Mouse (Mus musculus): ENCODE measurements at regions not wholly inside any gene's neighbourhood (a gene's known extent, or its start where the extent isn't known, plus 50 kb on each side); places are given as distances from the start of the nearest gene placed in this dataset.

GRCm38 (mm10) chr14:25392412-25392811, 66.6 kb upstream of the Zmiz1 start:
- Histone ChIP-seq H3K27me3 (ENCODE audit: insufficient read depth, low read length) (no peaks in the 10 kb centered on the region), H3K4me1 (ENCODE audit: insufficient read depth, low read length) (no peaks in the 10 kb centered on the region), H3K4me2 (ENCODE audit: low read depth, low read length, poor library complexity, severe bottlenecking) (no peak overlapping the region), H3K9ac (replicated peaks; ENCODE audit: low read length, poor library complexity, severe bottlenecking) (no peak overlapping the region), H3K36me3 (ENCODE audit: insufficient read depth, low read length) (no peaks in the 10 kb centered on the region), H3K9me3 (ENCODE audit: low read length) (no peaks in the 10 kb centered on the region), H3K27ac (ENCODE audit: low read depth, low read length) (no peak overlapping the region), H3K4me3 (ENCODE audit: low read depth, low read length) (no peak overlapping the region)
- DNase-seq (ENCODE audit: low spot score) (no peak), ATAC-seq (ENCODE audit: low FRiP score) (no peak)
- whole genome bisulfite sequencing = 75% methylated on average over 6 of the region's 6 CpGs
- TF ChIP-seq CTCF (IDR thresholded peaks at IDR 0.05) = no peak

DNA sequence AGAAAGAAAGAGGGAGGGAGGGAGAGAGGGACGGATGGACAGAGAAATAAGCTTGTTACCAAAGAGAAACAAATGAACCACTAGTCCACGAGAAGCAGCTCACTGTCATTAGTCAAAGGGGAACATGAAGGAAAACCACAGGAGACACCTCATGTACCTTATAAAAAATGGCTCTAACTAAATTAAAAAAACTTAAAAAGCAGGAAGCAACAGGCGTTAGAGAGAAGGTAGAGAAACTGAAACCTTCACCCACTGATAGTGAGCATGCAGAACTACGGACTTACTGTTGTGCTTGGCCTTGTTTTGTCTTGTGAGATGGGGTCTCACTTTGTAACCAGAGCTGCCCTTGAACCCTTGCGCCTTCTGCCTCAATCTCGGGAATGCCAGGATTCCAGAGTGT, 66.0 kb upstream of the Zmiz1 start:
- Histone ChIP-seq H3K4me3 (ENCODE audit: low read depth, low read length) (no peak overlapping the region), H3K4me2 (ENCODE audit: low read depth, low read length, poor library complexity, severe bottlenecking) (no peak overlapping the region), H3K36me3 (ENCODE audit: insufficient read depth, low read length) (no peaks in the 10 kb centered on the region), H3K9ac (replicated peaks; ENCODE audit: low read length, poor library complexity, severe bottlenecking) (no peak overlapping the region), H3K27ac (ENCODE audit: low read depth, low read length) (no peak overlapping the region), H3K9me3 (ENCODE audit: low read length) (no peaks in the 10 kb centered on the region), H3K27me3 (ENCODE audit: insufficient read depth, low read length) (no peaks in the 10 kb centered on the region), H3K4me1 (ENCODE audit: insufficient read depth, low read length) (peaks cover 5% of the 10 kb centered on the region; the same call in 1 of the 2 replicates)
- DNase-seq (ENCODE audit: low spot score) (no peak), ATAC-seq (ENCODE audit: low FRiP score) (no peak)
- TF ChIP-seq CTCF (IDR thresholded peaks at IDR 0.05) = no peak
- WGBS = 84% methylated on average over 6 of the region's 6 CpGs

- 47% methylated on average over 6 of the region's 6 CpGs for WGBS
- H3K36me3 ChIP-seq (ENCODE audit: insufficient read depth, low read length) = no peaks in the 10 kb centered on the region
- no peaks in the 10 kb centered on the region for H3K9me3 ChIP-seq (ENCODE audit: low read length)
- H3K4me3 ChIP-seq (ENCODE audit: low read depth, low read length) = no peak overlapping the region
- H3K4me2 ChIP-seq (ENCODE audit: low read depth, low read length, poor library complexity, severe bottlenecking) = no peak overlapping the region
- H3K4me1 ChIP-seq (ENCODE audit: insufficient read depth, low read length) = peaks cover 8% of the 10 kb centered on the region; the same call in 1 of the 2 replicates
- H3K9ac ChIP-seq (replicated peaks; ENCODE audit: low read length, poor library complexity, severe bottlenecking) = no peak overlapping the region
- ATAC-seq (ENCODE audit: low FRiP score) (no peak), DNase-seq (ENCODE audit: low spot score) (no peak)
- no peak for TF ChIP-seq CTCF (IDR thresholded peaks at IDR 0.05)
- H3K27ac ChIP-seq (ENCODE audit: low read depth, low read length) = no peak overlapping the region
- H3K27me3 ChIP-seq (ENCODE audit: insufficient read depth, low read length) = no peaks in the 10 kb centered on the region
Observed at GRCm38 (mm10) chr14:25394931-25395330, 64.1 kb upstream of the Zmiz1 start.

- DNase-seq (ENCODE audit: low spot score) (no peak), ATAC-seq (ENCODE audit: low FRiP score) (no peak)
- no peak overlapping the region for H3K4me3 ChIP-seq (ENCODE audit: low read depth, low read length)
- no peak overlapping the region; the same call in 1 of the 2 replicates for H3K27ac ChIP-seq (ENCODE audit: low read depth, low read length)
- WGBS = 6% methylated on average over 9 of the region's 9 CpGs
- no peak for TF ChIP-seq CTCF (IDR thresholded peaks at IDR 0.05)
- H3K4me1 ChIP-seq (ENCODE audit: insufficient read depth, low read length) = peaks cover 8% of the 10 kb centered on the region; the same call in 1 of the 2 replicates
- no peaks in the 10 kb centered on the region for H3K36me3 ChIP-seq (ENCODE audit: insufficient read depth, low read length)
- H3K9me3 ChIP-seq (ENCODE audit: low read length) = no peaks in the 10 kb centered on the region
- H3K4me2 ChIP-seq (ENCODE audit: low read depth, low read length, poor library complexity, severe bottlenecking) = no peak overlapping the region
- H3K27me3 ChIP-seq (ENCODE audit: insufficient read depth, low read length) = no peaks in the 10 kb centered on the region
- no peak overlapping the region for H3K9ac ChIP-seq (replicated peaks; ENCODE audit: low read length, poor library complexity, severe bottlenecking)
Observed at GRCm38 (mm10) chr14:25396990-25397531, 61.9 kb upstream of the Zmiz1 start.

DNA sequence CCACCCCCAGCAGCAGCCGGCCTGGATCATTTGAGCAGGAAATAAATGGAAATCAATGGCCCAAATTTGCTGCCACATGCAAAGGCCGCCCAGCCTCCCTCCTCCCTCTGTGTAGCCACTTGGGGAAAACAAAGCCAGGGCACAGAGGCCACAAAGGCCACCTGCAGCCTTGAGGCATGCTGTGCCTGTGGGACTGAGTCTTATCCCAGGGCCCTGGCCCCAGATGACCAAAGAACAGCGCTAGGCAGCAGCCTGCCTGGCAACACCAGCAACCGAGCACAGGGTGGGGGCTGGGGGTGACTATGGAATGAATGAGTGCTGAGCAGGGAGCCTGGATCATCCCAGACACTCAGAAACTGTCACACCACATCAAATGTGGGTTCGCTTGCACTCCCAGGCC, 61.2 kb upstream of the Zmiz1 start:
- 0 out of 2 replicates have a peak overlapping the region, but pooled peaks have one; percentile 8 for H3K9ac ChIP-seq (replicated peaks; ENCODE audit: low read length, poor library complexity, severe bottlenecking)
- no peak for TF ChIP-seq CTCF (IDR thresholded peaks at IDR 0.05)
- no peak overlapping the region for H3K4me2 ChIP-seq (ENCODE audit: low read depth, low read length, poor library complexity, severe bottlenecking)
- WGBS = 8% methylated on average over 5 of the region's 5 CpGs
- H3K9me3 ChIP-seq (ENCODE audit: low read length) = no peaks in the 10 kb centered on the region
- H3K27me3 ChIP-seq (ENCODE audit: insufficient read depth, low read length) = no peaks in the 10 kb centered on the region
- DNase-seq (ENCODE audit: low spot score) (no peak), ATAC-seq (ENCODE audit: low FRiP score) (peak; percentile 49)
- H3K4me3 ChIP-seq (ENCODE audit: low read depth, low read length) = no peak overlapping the region
- peak overlapping the region; percentile 32; the same call in 1 of the 2 replicates for H3K27ac ChIP-seq (ENCODE audit: low read depth, low read length)
- H3K36me3 ChIP-seq (ENCODE audit: insufficient read depth, low read length) = no peaks in the 10 kb centered on the region
- peaks cover 8% of the 10 kb centered on the region; the same call in 1 of the 2 replicates for H3K4me1 ChIP-seq (ENCODE audit: insufficient read depth, low read length)

DNA sequence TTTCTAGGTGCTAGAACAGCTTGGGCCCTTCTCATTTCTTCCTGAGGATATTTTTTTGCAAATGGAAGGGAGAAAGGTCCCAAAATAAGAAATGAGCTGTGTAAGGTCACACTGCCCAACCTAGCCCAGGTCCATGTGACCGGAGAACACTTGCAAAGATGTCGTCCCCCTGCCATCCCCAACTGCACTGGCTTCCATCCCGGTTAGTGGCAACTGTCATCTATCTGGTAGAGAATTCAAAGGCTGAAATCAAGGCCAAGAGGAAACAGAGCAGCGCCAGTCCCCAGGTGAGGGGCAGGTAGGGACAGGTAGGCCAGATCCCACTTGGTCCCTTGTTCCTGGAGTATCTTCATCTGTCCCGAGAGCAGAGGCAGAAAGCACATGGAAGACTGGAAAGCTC, 60.2 kb upstream of the Zmiz1 start:
- Histone ChIP-seq H3K4me1 (ENCODE audit: insufficient read depth, low read length) (peaks cover 8% of the 10 kb centered on the region; the same call in 1 of the 2 replicates), H3K27ac (ENCODE audit: low read depth, low read length) (no peak overlapping the region), H3K9ac (replicated peaks; ENCODE audit: low read length, poor library complexity, severe bottlenecking) (no peak overlapping the region), H3K27me3 (ENCODE audit: insufficient read depth, low read length) (no peaks in the 10 kb centered on the region), H3K4me3 (ENCODE audit: low read depth, low read length) (no peak overlapping the region), H3K9me3 (ENCODE audit: low read length) (no peaks in the 10 kb centered on the region), H3K36me3 (ENCODE audit: insufficient read depth, low read length) (no peaks in the 10 kb centered on the region), H3K4me2 (ENCODE audit: low read depth, low read length, poor library complexity, severe bottlenecking) (no peak overlapping the region)
- no peak for TF ChIP-seq CTCF (IDR thresholded peaks at IDR 0.05)
- ATAC-seq (ENCODE audit: low FRiP score) = no peak
- DNase-seq (ENCODE audit: low spot score) = no peak
- 91% methylated on average over 5 of the region's 5 CpGs for WGBS

Data from midbrain, postnatal 0 days (tissue).